Mouse (Mus musculus) erythroblast, embryonic 14.5 days (primary cell): ENCODE measurements at regions not wholly inside any gene's neighbourhood (a gene's known extent, or its start where the extent isn't known, plus 50 kb on each side); places are given as distances from the start of the nearest gene placed in this dataset.
"Not testable (repeated sequence)": the region's sequence is repeated elsewhere in the genome, so short reads cannot be mapped to it uniquely, and the experiment has no call there.

Experiments used
- H3K27me3 ChIP-seq: 2 replicates; pipeline ENCODE4 v1.6.1; 2012; ENCODE audit warnings: inconsistent platforms; ENCODE audit not compliant: control insufficient read depth
- H3K36me3 ChIP-seq: 2 replicates; pipeline ENCODE4 v1.6.1; 2012; ENCODE audit warnings: mild to moderate bottlenecking, inconsistent platforms; ENCODE audit not compliant: control insufficient read depth
- H3K4me1 ChIP-seq: 2 replicates; pipeline ENCODE4 v1.6.1; 2012; ENCODE audit warnings: inconsistent platforms; ENCODE audit not compliant: control insufficient read depth
- H3K4me3 ChIP-seq: replicated peaks from 2 replicates; pipeline ENCODE3; 2012; ENCODE audit warnings: moderate library complexity, mild to moderate bottlenecking, inconsistent platforms
- H3K9me3 ChIP-seq: 2 replicates; pipeline ENCODE4 v1.6.1; 2012; ENCODE audit warnings: low read length, inconsistent platforms, mixed read lengths; ENCODE audit not compliant: control insufficient read depth
- GATA1 ChIP-seq: IDR thresholded peaks from 2 replicates; pipeline ENCODE4 v1.6.1; 2012; ENCODE audit warnings: low read length, inconsistent platforms, mixed read lengths
- TAL1 ChIP-seq: IDR thresholded peaks from 3 replicates; pipeline ENCODE4 v1.6.1; 2012; ENCODE audit warnings: low read length, inconsistent platforms, mixed read lengths

- Histone ChIP-seq H3K36me3 (no peaks in the 10 kb centered on the region), H3K27me3 (no peaks in the 10 kb centered on the region), H3K4me3 (no peak overlapping the region), H3K9me3 (no peaks in the 10 kb centered on the region), H3K4me1 (peaks cover 2% of the 10 kb centered on the region; the same call in 1 of the 2 replicates)
- no peak for TF ChIP-seq TAL1
- no peak for TF ChIP-seq GATA1
These were observed 221.6 kb downstream of the Kif20b start for GRCm38 (mm10) chr19:35143781-35144180.

GRCm38 (mm10) chr19:35149476-35149875, 227.3 kb downstream of the Kif20b start:
- H3K36me3 ChIP-seq, H3K27me3 ChIP-seq, H3K9me3 ChIP-seq, H3K4me3 ChIP-seq: not testable (repeated sequence)
- peaks cover 21% of the 10 kb centered on the region for H3K4me1 ChIP-seq

- TF ChIP-seq GATA1: no peak
- no peak for TF ChIP-seq TAL1
- peaks cover 21% of the 10 kb centered on the region for H3K4me1 ChIP-seq
- H3K27me3 ChIP-seq: no peaks in the 10 kb centered on the region
- no peak overlapping the region for H3K4me3 ChIP-seq
- no peaks in the 10 kb centered on the region for H3K9me3 ChIP-seq
- H3K36me3 ChIP-seq: no peaks in the 10 kb centered on the region
These were observed 228.9 kb downstream of the Kif20b start for GRCm38 (mm10) chr19:35150780-35151725.

GRCm38 (mm10) chr19:35151841-35152240, 229.7 kb downstream of the Kif20b start:
- Histone ChIP-seq H3K4me1 (peaks cover 21% of the 10 kb centered on the region), H3K27me3 (no peaks in the 10 kb centered on the region), H3K4me3 (no peak overlapping the region), H3K9me3 (no peaks in the 10 kb centered on the region), H3K36me3 (no peaks in the 10 kb centered on the region)
- TF ChIP-seq GATA1: no peak

GRCm38 (mm10) chr19:35157849-35158248, 235.7 kb downstream of the Kif20b start:
- no peaks in the 10 kb centered on the region for H3K9me3 ChIP-seq
- no peak overlapping the region for H3K4me3 ChIP-seq
- H3K36me3 ChIP-seq: no peaks in the 10 kb centered on the region
- peaks cover 2% of the 10 kb centered on the region; the same call in 1 of the 2 replicates for H3K4me1 ChIP-seq
- TF ChIP-seq TAL1: no peak
- no peak for TF ChIP-seq GATA1
- no peaks in the 10 kb centered on the region for H3K27me3 ChIP-seq

- Histone ChIP-seq H3K27me3 (no peaks in the 10 kb centered on the region), H3K4me3 (no peak overlapping the region), H3K4me1 (no peaks in the 10 kb centered on the region), H3K9me3 (no peaks in the 10 kb centered on the region), H3K36me3 (no peaks in the 10 kb centered on the region)
- TF ChIP-seq GATA1 (no peak), TAL1 (no peak)
These were observed 242.6 kb downstream of the Kif20b start for GRCm38 (mm10) chr19:35164727-35165126.

GRCm38 (mm10) chr19:35170554-35170953, 248.4 kb downstream of the Kif20b start:
- Histone ChIP-seq H3K27me3 (no peaks in the 10 kb centered on the region), H3K36me3 (no peaks in the 10 kb centered on the region), H3K9me3 (no peaks in the 10 kb centered on the region), H3K4me3 (no peak overlapping the region), H3K4me1 (peaks cover 14% of the 10 kb centered on the region)
- TF ChIP-seq TAL1 (peak; percentile 17; the same call in 1 of the 3 replicates), GATA1 (no peak)

- H3K4me3 ChIP-seq: no peak overlapping the region
- H3K27me3 ChIP-seq: no peaks in the 10 kb centered on the region
- no peaks in the 10 kb centered on the region for H3K36me3 ChIP-seq
- no peaks in the 10 kb centered on the region for H3K9me3 ChIP-seq
- H3K4me1 ChIP-seq: no peaks in the 10 kb centered on the region
- no peak for TF ChIP-seq TAL1
- TF ChIP-seq GATA1: no peak
These were observed 257.9 kb downstream of the Kif20b start for GRCm38 (mm10) chr19:35180102-35180501.

GRCm38 (mm10) chr19:35205557-35206239, 283.5 kb downstream of the Kif20b start:
- no peaks in the 10 kb centered on the region for H3K4me1 ChIP-seq
- H3K9me3 ChIP-seq: no peaks in the 10 kb centered on the region
- TF ChIP-seq GATA1 (no peak), TAL1 (no peak)
- H3K36me3 ChIP-seq: no peaks in the 10 kb centered on the region
- H3K27me3 ChIP-seq: no peaks in the 10 kb centered on the region
- H3K4me3 ChIP-seq: no peak overlapping the region
